Mouse (Mus musculus) heart, adult 2 months (tissue): ENCODE data around the gene Flot2.

Experiments
- CTCF ChIP-seq: fragments of 200-600 bp; IDR thresholded peaks from 2 replicates; pipeline ENCODE4 v1.8.1; 2022; ENCODE audit warnings: antibody characterized with exemption, mild to moderate bottlenecking, moderate library complexity
- POLR2A ChIP-seq: fragments of 200-500 bp; IDR thresholded peaks from 2 replicates; pipeline ENCODE4 v1.6.1; 2011; ENCODE audit warnings: mild to moderate bottlenecking, low read depth, low read length, control low read depth; ENCODE audit not compliant: insufficient read depth

DNA sequence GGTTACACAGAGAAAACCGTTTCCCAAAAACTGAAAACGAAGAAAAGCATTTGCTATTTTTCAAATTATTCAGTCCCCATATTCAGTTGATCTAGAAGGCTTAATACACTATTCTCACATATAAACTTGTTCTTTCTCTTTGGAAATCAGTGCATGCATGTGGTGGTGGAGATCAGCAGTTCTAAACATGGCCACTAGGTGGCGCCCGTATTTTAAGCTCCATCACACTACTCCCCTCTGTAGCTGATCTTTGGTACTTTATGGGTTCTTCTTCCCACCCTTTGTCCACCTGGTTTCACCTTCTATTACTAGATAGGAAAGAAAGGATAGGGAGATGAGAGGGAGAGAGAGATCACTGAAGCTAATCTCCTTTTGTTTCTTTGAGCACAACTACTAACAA is 18.1 kb upstream of the Flot2 start:
- peak; percentile 91 for TF ChIP-seq CTCF
- no peak for TF ChIP-seq POLR2A
